Mouse (Mus musculus) thymus, adult 2 months (tissue): ENCODE results near the gene Sgcd.

ENCODE experiments used
- CTCF ChIP-seq: fragments of 200-500 bp; IDR thresholded peaks from 2 replicates; pipeline ENCODE4 v1.5.1; 2012; ENCODE audit warnings: mild to moderate bottlenecking, control low read depth, low read length, moderate library complexity, borderline replicate concordance; ENCODE audit not compliant: control insufficient read depth, poor library complexity, insufficient read depth; ENCODE audit errors: extremely low read depth
- POLR2A ChIP-seq: fragments of 200-500 bp; IDR thresholded peaks from 2 replicates; pipeline ENCODE4 v1.6.1; 2012; ENCODE audit warnings: mild to moderate bottlenecking, low read length, control low read depth, moderate library complexity; ENCODE audit not compliant: control insufficient read depth, poor library complexity, insufficient read depth; ENCODE audit errors: extremely low read depth

- no peak for TF ChIP-seq CTCF
- no peak for TF ChIP-seq POLR2A
These were observed 1140.4 kb downstream of the Sgcd start for GRCm38 (mm10) chr11:46848221-46848971.
